Mouse (Mus musculus): Measurements from ENCODE around the gene Scp2.

Gene Scp2

DNA sequence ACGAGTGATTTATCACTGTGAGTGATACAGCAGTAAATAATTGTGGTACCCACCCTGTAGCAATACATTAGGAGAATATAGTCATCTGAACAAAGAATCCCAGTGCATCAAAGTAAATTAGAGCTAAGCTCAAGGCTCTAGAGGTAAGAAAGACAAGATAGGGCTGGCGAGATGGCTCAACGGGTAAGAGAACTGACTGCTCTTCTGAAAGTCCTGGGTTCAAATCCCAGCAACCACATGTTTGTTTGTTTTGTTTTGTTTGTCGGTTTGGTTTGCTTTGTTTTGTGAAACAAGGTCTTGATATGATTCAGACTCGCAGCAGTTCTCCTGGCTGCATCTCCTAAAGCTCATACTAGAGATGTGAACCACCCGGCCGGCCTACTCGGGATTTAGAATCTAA, 27.3 kb downstream of the Scp2 start:
- TF ChIP-seq GATA4 (IDR thresholded peaks at IDR 0.05; ENCODE audit: insufficient replicate concordance, low read length): no peak

DNA sequence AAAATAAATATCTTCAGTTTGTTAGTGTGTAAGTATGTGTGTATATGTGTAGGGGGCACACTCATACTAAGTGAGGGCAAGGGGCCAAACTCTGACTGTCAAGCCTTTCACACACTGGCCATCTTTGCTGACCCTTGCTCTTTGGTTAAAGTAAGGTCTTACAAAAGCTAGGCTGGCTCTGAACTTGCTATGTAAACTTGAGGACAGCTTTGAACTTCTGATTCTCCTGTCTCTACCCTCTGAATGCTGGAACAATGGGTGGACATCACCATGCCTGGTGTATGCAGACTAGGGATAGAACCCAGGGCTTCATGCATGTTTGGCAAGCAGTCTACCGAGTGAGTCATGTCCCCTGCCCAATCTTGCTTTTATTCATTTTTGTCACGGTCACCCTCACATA, 28.3 kb downstream of the Scp2 start:
- no peak for TF ChIP-seq GATA4 (IDR thresholded peaks at IDR 0.05; ENCODE audit: insufficient replicate concordance, low read length)

DNA sequence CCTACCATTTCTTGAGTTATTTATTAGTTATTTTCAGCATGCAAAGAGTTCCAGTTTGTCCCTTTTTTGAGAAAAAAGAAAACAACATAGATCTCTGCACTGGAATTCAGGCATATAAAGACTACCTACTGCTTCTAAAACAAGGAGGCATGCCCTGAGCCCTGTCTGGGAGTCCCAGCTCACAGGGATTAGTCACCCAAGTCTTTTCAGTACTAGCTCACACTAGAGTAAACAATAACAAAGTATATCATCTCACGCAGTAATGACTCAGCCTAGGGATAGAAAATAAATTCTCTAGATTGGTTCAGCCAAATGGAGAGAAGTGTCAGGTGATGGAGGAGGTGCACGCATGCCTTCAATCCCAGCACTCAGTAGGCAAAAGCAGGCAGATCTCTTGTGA, 34.1 kb downstream of the Scp2 start:
- no peak for TF ChIP-seq GATA4 (IDR thresholded peaks at IDR 0.05; ENCODE audit: insufficient replicate concordance, low read length)

DNA sequence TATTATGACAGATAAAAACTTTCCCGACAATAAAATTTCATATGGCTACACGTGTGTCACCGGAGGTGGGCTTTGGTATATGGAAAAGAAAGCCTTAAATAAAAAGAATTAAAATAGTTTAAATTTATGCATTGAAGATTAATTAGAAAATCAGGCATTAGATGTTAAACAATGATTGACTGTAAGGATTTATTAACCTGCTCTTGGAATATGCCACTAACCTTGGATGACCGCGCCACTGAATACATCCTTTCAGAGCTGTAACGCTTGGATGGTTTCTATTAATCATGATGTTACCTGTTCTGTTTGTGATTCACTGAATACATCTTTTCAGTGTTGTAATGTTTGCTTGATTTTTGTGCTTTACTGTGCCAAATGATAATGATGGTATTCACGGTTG, 35.1 kb downstream of the Scp2 start:
- no peak for TF ChIP-seq GATA4 (IDR thresholded peaks at IDR 0.05; ENCODE audit: insufficient replicate concordance, low read length)

DNA sequence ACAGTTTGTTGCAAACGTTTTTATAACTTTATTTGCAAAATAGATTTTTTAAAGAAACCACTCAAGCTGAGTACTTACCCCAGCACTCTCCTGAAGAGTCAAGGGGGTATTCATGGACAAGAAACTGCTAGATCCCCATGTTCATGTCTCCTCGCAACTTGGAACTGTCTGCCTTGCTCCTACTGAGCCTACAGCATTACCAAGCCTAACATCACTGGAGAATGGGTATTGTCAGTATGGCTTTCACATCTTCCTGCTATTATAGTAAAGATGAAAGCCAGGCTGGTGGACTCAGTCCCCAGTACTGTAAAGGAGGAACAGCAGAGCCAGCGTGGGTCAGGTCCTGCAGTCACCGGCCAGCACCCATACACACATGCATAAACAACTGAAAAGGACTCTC, 48.5 kb downstream of the Scp2 start, which contains the start of gene Podn:
TSS of gene Podn (minus strand) at position 101 of the 400 bp plus-strand sequence.
- no peak for TF ChIP-seq GATA4 (IDR thresholded peaks at IDR 0.05; ENCODE audit: insufficient replicate concordance, low read length)

DNA sequence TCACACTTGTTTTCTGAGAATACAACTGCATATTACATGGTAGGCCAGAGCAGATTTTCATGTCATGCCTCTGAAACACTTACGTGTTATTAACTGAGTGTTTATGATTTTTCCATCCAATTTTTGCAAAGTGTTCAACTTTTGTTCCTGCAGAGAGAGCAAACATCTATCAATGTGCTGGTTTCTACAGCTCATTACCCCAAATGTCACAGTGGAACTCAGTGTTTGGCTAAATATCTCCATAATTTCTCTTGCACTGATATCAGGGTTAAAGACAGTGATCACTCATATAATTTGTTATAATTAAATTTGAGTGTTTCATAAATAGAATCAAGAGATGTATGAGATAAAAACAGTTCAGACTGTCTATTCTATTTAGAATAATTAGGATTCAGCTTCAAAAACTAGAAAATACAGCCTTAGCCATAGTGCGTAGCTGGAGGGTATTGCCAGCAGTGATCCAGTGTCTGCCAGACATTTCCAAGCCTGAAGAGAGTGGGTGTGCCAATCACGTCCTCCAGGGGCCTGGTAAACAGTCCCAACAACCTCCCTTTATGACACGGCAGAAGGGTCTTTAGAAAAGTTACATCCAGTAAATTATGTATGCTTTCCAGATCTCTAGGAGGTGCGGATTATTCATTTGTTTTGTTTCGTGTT, 51.9 kb downstream of the Scp2 start:
- TF ChIP-seq GATA4 (IDR thresholded peaks at IDR 0.05; ENCODE audit: insufficient replicate concordance, low read length): no peak

DNA sequence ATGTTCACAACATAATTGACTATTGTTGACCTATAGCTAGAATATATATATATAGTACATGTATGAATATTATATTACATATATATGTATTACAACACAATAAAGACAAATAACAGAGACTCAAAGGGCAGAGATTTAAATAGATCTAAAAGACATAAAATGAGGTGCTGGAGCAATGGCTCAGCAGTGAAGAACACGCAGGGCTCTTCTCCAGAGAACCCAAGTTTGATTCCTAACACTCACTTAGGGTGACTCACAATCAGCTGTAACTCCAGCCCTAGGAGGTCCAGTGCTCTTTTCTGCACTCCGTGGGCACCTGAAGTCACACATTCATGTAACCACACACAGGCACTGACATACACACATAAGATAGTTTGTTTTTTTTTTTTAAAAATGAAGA, 60.8 kb downstream of the Scp2 start:
- no peak for TF ChIP-seq GATA4 (IDR thresholded peaks at IDR 0.05; ENCODE audit: insufficient replicate concordance, low read length)

DNA sequence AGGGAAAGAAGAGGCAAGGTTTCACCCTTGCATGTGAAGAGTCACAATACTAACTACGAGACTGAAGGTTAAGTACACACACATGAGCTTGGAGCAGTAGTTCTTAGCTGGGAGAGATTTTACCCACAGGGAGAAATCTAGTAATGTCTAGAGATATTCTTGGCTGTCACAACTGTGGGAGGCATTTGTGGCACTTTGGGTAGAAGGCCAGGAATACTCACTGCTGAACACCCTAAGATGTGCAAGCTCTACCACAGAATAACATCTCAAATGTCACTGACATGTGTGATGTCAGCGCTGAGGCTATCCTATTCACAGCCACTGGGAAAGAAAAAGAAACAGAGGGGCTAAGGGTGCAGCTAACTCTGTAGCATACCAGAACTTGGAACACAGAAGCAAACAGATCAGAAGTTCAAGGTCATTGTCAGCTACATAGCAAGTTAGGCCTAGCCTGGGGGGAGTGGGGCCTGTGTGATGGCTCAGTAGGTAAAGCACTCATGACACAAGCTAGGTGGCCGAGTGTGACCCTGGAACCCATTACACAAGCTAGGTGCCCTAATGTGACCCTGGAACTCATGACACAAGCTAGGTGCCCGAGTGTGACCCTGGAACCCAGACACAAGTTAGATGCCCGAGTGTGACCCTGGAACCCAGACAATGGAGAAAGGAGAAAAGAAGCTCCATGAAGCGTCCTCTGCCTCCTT, 61.6 kb downstream of the Scp2 start:
- no peak for TF ChIP-seq GATA4 (IDR thresholded peaks at IDR 0.05; ENCODE audit: insufficient replicate concordance, low read length)

DNA sequence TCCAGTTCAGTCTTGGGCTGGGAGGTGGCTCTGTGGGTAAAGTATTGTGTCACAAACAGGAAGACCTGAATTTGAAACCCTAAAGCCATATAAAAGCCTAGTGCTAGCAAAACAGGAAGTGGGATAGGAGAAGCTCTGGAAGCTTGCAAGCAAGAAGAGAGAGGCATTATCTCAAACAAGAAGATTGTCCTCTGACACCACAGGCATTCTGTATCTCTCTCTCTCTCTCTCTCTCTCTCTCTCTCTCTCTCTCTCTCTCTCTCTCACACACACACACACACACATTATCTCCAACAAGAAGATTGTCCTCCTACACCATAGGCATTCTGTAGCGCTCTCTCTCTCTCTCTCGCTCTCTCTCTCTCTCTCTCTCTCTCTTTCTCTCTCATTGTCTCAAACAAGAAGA, 62.4 kb downstream of the Scp2 start:
- no peak for TF ChIP-seq GATA4 (IDR thresholded peaks at IDR 0.05; ENCODE audit: insufficient replicate concordance, low read length)

DNA sequence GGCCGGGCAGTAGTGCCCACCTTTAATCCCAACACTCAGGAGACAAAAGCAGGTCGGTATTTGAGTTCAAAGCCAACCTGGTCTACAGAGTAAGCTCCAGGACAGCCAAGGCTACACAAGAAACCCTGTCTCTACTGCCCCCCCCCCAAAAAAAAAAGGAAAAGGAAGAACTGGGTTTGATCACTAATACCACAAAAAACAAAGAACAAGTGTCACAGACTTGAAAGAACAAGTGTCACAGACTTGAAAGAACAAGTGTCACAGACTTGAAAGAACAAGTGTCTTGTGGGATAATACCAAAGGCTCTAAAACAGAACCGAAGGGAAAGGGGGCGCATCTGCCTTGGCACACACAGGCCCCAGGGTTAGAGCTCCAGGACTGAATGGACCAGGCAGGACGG, 63.9 kb downstream of the Scp2 start:
- no peak for TF ChIP-seq GATA4 (IDR thresholded peaks at IDR 0.05; ENCODE audit: insufficient replicate concordance, low read length)

DNA sequence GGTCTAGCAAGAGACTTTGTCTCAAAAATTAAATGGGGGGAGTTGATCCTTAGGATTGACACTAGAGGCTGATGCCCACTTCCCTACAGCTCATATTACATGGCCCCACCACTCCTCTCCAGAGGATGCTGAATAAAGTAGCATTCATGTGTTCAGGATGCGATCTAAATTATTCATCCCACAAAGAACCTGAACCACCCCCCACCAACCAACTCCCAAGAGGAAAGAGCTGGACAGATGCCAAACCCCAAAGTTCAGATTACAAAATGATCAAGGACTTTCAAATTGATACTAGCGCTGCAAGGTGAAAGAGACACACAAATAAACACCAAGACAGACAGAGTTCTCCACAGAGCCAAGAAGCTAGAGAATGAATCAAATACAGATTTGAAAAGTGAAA, 65.0 kb downstream of the Scp2 start:
- TF ChIP-seq GATA4 (IDR thresholded peaks at IDR 0.05; ENCODE audit: insufficient replicate concordance, low read length): no peak

DNA sequence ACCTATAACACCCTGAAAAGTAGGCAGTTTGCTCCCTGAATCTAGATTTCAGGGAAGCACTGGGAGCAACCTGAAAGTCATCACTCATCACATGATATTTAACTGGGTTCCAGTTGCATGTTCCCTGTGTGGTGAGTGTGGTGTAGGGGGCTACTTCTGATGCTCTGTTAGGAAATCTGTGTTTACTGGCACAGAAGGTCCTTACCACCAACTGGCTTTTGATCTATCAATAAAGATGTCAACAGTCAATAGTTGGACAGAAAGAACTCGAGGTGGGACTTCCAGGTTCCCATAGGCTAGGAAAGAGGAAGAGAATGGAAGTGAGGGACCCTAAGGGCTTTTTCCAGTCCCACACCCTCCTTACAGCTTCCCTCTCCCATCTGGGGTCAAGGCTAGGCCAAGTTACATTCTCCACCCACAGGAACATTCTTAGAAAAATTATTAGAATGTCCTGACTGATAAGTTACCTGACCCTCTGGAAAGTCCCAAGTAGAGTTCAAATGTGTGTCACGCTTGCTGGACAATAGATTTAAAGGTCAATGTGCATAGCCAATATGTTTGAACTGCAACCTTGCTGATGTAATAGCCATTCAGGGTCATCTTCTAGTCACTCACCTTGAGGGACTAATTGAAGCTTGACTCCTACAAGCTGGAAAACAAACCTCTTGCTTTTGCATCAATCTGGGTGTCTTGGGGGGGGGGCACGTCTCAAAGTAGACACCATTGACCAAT, 67.4 kb downstream of the Scp2 start:
- no peak for TF ChIP-seq GATA4 (IDR thresholded peaks at IDR 0.05; ENCODE audit: insufficient replicate concordance, low read length)

DNA sequence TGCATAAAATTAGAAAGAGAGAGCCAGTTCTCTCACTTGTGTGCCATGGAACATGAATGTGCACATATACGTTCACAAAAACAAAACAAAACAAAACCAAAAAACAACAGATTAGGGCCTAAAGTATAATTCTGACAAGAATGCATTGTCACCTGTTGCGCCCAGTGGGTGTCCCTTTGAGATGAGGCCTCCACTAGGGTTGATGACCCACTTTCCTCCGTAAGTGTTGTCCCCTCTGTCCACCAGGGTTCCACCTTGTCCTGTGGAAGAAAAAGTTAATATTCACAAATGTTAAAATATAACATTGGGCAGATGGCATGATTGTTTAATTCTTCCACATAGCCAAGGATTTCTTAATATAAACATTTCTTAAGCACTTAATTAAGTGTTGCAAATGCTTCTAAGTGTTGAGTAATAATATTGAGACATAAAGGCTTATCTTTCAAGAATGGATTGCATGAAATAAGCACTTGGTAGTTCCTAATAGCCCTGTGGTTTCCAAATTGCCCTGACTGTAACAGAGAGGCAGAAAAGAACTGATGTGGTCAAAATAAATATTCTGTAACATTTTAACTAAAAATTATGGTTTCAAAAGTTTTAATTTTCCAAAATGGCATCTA, 70.5 kb downstream of the Scp2 start:
- TF ChIP-seq GATA4 (IDR thresholded peaks at IDR 0.05; ENCODE audit: insufficient replicate concordance, low read length): no peak

DNA sequence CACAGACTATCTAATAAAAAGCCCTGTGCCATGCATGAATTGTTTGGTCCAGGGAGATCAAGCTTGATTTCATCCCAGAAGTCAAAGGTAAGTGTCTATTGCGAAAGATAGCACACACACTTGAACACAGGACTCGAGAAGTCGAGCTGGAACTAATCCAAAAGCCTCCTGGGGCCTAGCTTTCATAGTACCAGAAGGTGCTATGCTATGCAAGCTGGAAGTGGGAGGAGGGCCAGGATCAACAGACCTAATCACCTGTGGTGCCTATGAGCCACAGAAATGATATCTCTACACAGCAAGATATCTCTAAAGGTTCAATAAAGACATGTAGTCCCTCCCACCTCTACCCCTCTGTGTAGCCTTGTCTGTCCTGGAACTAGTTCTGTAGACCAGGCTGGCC, 72.7 kb downstream of the Scp2 start:
- peak; percentile 20; the same call in 1 of the 2 replicates for TF ChIP-seq GATA4 (IDR thresholded peaks at IDR 0.05; ENCODE audit: insufficient replicate concordance, low read length)

DNA sequence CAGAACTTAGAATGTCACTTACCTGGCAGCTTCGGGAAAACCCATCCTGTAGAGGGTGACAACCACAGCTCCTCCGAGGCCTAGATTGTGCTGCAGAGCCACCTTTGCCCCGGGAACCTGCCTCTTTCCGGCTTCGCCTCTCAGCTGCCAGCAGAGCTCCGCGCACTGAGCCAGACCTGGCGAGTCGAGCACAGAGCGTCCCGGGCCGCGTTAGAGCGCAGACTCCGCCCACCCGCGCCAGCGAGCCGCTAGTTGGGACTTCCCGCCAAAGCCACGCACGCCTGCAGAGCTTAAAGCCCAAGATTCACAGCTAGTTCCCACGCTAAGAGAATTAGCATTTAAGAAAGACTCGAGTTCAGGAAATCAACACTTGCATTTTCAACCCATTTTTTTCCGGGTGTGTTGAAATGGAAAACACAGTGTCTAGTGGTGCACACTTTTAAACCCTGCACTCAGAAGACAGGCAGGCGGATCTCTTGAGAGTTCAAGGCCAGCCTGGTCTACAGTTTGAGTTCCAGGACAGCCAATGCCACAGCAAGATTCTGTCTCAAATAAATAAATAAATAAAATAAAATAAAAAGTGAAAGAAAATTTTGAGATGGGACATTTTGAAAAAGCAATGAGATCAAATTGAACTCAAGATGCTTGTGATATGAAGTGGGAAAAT, 73.4 kb downstream of the Scp2 start:
- peak; percentile 66; the same call in 1 of the 2 replicates for TF ChIP-seq GATA4 (IDR thresholded peaks at IDR 0.05; ENCODE audit: insufficient replicate concordance, low read length)
